Mouse (Mus musculus): ENCODE data around the gene Pam.

DNA sequence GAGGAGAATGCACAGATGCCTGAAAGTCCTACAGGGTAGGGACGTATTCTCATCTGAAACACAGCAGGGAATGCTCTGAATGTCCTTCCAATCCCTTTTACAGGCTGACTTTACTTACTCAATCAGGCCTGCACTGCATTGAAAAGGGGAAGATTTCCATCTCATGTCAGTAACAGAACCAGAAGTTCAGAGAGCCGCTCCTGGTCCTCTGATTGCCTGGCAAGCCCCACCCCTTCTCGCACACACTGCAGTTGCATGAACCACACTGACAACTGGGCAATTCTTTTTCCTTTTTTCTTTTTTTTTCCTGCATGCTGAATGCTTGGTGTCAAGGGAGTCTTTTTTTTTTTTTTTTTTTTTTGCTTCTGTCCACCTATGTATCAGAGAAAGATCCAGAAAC lies 11.9 kb downstream of the Pam start:
- no peak for TF ChIP-seq POLR2A (IDR thresholded peaks at IDR 0.05; ENCODE audit: extremely low read depth, insufficient read depth, low read length)
- no peak for TF ChIP-seq CTCF (IDR thresholded peaks at IDR 0.05; ENCODE audit: low read depth, low read length)
